Comparison of ENCODE assay signal across 7 mouse cellular contexts in the genomic region with DNA sequence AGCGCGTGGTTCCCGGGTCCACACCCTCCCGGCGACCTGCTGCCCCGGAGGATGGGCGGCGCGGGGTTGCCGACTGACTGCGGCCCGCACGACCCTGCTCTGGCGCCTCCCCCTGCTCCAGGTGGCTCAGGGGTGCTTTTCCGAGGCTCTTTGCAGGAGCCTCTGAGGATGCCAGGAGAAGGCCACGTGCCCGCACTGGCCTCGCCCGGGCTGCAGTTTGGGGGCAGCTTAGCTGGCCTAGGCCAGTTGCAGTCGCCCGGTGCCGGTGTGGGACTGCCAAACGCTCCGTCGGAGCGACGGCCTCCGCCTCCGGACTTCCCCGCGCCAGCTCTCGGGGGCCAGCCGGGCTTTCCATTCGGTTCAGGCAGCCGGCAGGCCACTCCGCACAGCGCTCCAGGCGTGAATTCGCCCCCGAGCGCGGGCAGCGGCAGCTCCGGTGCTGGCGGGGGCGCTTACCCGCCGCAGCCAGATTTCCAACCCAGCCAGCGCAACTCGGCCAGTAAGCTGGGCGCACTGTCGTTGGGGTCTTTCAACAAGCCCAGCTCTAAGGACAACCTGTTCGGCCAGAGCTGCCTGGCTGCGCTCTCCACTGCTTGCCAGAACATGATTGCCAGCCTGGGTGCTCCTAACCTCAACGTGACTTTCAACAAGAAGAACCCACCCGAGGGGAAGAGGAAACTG. TPM values are rescaled to one million over a fixed set of nuclear protein-coding genes. Genes with fewer than 3 reads are reported as not detected.
DNase-seq lines count a peak whose midpoint lies in the region; ATAC-seq and TF ChIP-seq lines count a peak whose summit lies in the region.

No protein-coding gene starts in this region.

- H3K36me3 ChIP-seq in heart, embryonic 13.5 days = peaks cover 42% of the 10 kb centered on the region
- H3K36me3 ChIP-seq in liver, embryonic 14.5 days (replicated peaks; ENCODE audit: control insufficient read depth, insufficient read depth, low read depth) = no peaks in the 10 kb centered on the region

- peak overlapping the region; percentile 92 for H3K4me3 ChIP-seq in heart, embryonic 13.5 days
- peak overlapping the region in 1 of 2 experiments; percentile 16; a peak in 1 of 4 replicates for H3K4me3 ChIP-seq in liver, embryonic 14.5 days (ENCODE audit: insufficient read depth in 1 of 2, low read depth in 2 of 2, low read length in 2 of 2)

- TF ChIP-seq EP300 in liver, embryonic 14.5 days (IDR thresholded peaks at IDR 0.05; ENCODE audit: low read depth) = no peak

- H3K4me1 ChIP-seq in heart, embryonic 13.5 days = peaks cover 77% of the 10 kb centered on the region
- no peaks in the 10 kb centered on the region for H3K4me1 ChIP-seq in liver, embryonic 14.5 days (replicated peaks; ENCODE audit: control insufficient read depth in 2 of 2, insufficient read depth in 2 of 2, low read length in 1 of 2)

- DNase-seq in right cerebral cortex, postnatal 25 days = peak; percentile 63
- no peak for DNase-seq in right cerebral cortex, adult 2 months (ENCODE audit: low spot score in 2 of 2)
- DNase-seq in liver, embryonic 14.5 days (ENCODE audit: low read depth in 3 of 3, low spot score in 3 of 3) = no peak
- no peak for DNase-seq in cerebellum, adult 11-12 months
- DNase-seq in ovary, adult 18-20 months (ENCODE audit: low spot score) = no peak
- DNase-seq in kidney, adult 18-20 months = no peak

- TF ChIP-seq CTCF in liver, embryonic 14.5 days (IDR thresholded peaks at IDR 0.05; ENCODE audit: low read depth) = no peak

- H3K9ac ChIP-seq in heart, embryonic 13.5 days = peak overlapping the region; percentile 97
- H3K9ac ChIP-seq in liver, embryonic 14.5 days (replicated peaks) = no peak overlapping the region

- H3K27ac ChIP-seq in heart, embryonic 13.5 days (replicated peaks) = no peak overlapping the region
- H3K27ac ChIP-seq in liver, embryonic 14.5 days = no peak overlapping the region

- H3K9me3 ChIP-seq in heart, embryonic 13.5 days = no peaks in the 10 kb centered on the region
- no peaks in the 10 kb centered on the region for H3K9me3 ChIP-seq in liver, embryonic 14.5 days (ENCODE audit: control insufficient read depth, low read length)

- 5% methylated on average over 54 of the region's 56 CpGs for WGBS in heart, embryonic 13.5 days
- 6% methylated on average over 56 of the region's 56 CpGs for WGBS in liver, embryonic 14.5 days (ENCODE audit: insufficient replicate concordance)

- H3K4me2 ChIP-seq in heart, embryonic 13.5 days = peak overlapping the region; percentile 94
- peak overlapping the region; percentile 41 for H3K4me2 ChIP-seq in liver, embryonic 14.5 days (ENCODE audit: low read depth)

- H3K27me3 ChIP-seq in heart, embryonic 13.5 days (replicated peaks) = peaks cover 41% of the 10 kb centered on the region
- peaks cover 62% of the 10 kb centered on the region for H3K27me3 ChIP-seq in liver, embryonic 14.5 days (ENCODE audit: control insufficient read depth, insufficient read depth, low read length)

- no peak for ATAC-seq in heart, embryonic 13.5 days (ENCODE audit: extremely low read depth, insufficient number of reproducible peaks, low FRiP score, low TSS enrichment)
- no peak for ATAC-seq in liver, embryonic 14.5 days (ENCODE audit: insufficient read depth)

RNA-seq across cellular contexts. Expression of a gene that starts 3.0 kb away (rescaled TPM):
- polyA plus RNA-seq in heart, embryonic 13.5 days (2015; fragmentation: Nextera tagmentation; extraction: Ambion mirVana) = 7.2 and 8.2 TPM in 2 replicates
- 0.44 and 0.52 TPM in 2 replicates for polyA plus RNA-seq in liver, embryonic 14.5 days (2012; rRNA removed)
- 0.81 and 0.99 TPM in 2 replicates for polyA plus RNA-seq in liver, embryonic 14.5 days (2014; fragmentation: Nextera tagmentation; extraction: Ambion mirVana)
